Mouse (Mus musculus) forebrain, embryonic 12.5 days (tissue): ENCODE measurements at regions not wholly inside any gene's neighbourhood (a gene's known extent, or its start where the extent isn't known, plus 50 kb on each side); places are given as distances from the start of the nearest gene placed in this dataset.

ENCODE experiments used
- ATAC-seq: fragments of 200-750 bp; cut with Nextera tagmentation; 2 replicates; pipeline ENCODE4 v1.8.0; 2017; ENCODE audit warnings: moderate TSS enrichment; ENCODE audit not compliant: low FRiP score
- H3K27ac ChIP-seq: fragments of 300-500 bp; sonication (generic); 2 replicates; pipeline ENCODE4 v1.5.1; 2016; ENCODE audit warnings: mild to moderate bottlenecking
- H3K27me3 ChIP-seq: fragments of 300-500 bp; sonication (generic); 2 replicates; pipeline ENCODE4 v1.6.1; 2016; ENCODE audit warnings: mild to moderate bottlenecking
- H3K36me3 ChIP-seq: fragments of 300-500 bp; sonication (generic); replicated peaks from 2 replicates; pipeline ENCODE4 v1.6.1; 2016; ENCODE audit warnings: mild to moderate bottlenecking
- H3K4me1 ChIP-seq: fragments of 300-500 bp; sonication (generic); 2 replicates; pipeline ENCODE4 v1.6.1; 2016
- H3K4me2 ChIP-seq: fragments of 300-500 bp; sonication (generic); 2 replicates; pipeline ENCODE4 v1.6.1; 2016; ENCODE audit warnings: mild to moderate bottlenecking, moderate library complexity
- H3K4me3 ChIP-seq: fragments of 300-500 bp; sonication (generic); replicated peaks from 2 replicates; pipeline ENCODE4 v1.5.1; 2016; ENCODE audit warnings: mild to moderate bottlenecking
- H3K9ac ChIP-seq: fragments of 300-500 bp; sonication (generic); 2 replicates; pipeline ENCODE4 v1.6.1; 2016; ENCODE audit warnings: mild to moderate bottlenecking
- H3K9me3 ChIP-seq: fragments of 300-500 bp; sonication (generic); 2 replicates; pipeline ENCODE4 v1.6.1; 2016
- WGBS: fragments of 180-500 bp; shearing (Covaris S2); methylation state at CpG from one replicate; pipeline ENCODE4 v1.1.7; 2016; 5-methylcytosine and 5-hydroxymethylcytosine counted together

DNA sequence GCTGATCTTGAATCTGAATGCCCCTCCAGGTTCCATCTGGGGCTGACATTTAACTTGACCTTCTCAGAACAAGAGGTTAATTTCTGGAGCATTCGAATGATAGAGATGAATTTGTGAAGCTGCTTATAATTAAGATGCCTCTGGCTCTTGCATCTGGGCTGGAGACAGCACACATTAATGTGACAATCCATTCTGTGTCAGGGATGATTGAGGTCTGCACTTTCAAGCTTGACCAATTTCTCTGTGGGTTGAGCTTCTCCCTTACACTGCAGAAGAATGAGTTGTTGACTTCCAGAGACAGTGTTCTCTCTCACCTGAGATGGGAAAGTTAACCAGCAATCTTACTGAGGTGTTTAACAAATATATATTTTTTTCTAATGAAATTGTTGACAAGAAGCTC lies 541.8 kb downstream of the Edem1 start:
- no peak for ATAC-seq
- Histone ChIP-seq H3K36me3 (no peaks in the 10 kb centered on the region), H3K9me3 (no peaks in the 10 kb centered on the region), H3K9ac (no peak overlapping the region), H3K27me3 (no peaks in the 10 kb centered on the region), H3K4me2 (no peak overlapping the region), H3K4me3 (no peak overlapping the region), H3K27ac (no peak overlapping the region), H3K4me1 (no peaks in the 10 kb centered on the region)
- WGBS, result 60% methylated on average over 1 of the region's 1 CpGs

GRCm38 (mm10) chr6:109371931-109372330 lies 543.5 kb downstream of the Edem1 start:
- H3K27ac ChIP-seq, result no peak overlapping the region
- no peaks in the 10 kb centered on the region for H3K4me1 ChIP-seq
- H3K9ac ChIP-seq, result no peak overlapping the region
- no peaks in the 10 kb centered on the region for H3K36me3 ChIP-seq
- 61% methylated on average over 3 of the region's 3 CpGs for WGBS
- no peak overlapping the region for H3K4me3 ChIP-seq
- no peak overlapping the region for H3K4me2 ChIP-seq
- no peaks in the 10 kb centered on the region for H3K27me3 ChIP-seq
- H3K9me3 ChIP-seq, result no peaks in the 10 kb centered on the region
- no peak for ATAC-seq

- Histone ChIP-seq H3K4me2 (no peak overlapping the region), H3K4me1 (no peaks in the 10 kb centered on the region), H3K9me3 (no peaks in the 10 kb centered on the region), H3K27ac (no peak overlapping the region), H3K27me3 (no peaks in the 10 kb centered on the region), H3K4me3 (no peak overlapping the region), H3K9ac (no peak overlapping the region), H3K36me3 (no peaks in the 10 kb centered on the region)
- WGBS, result 64% methylated on average over 3 of the region's 3 CpGs
- ATAC-seq, result peak; percentile 53; the same call in 1 of the 2 replicates
These were observed 558.8 kb downstream of the Edem1 start for GRCm38 (mm10) chr6:109387212-109387611.

GRCm38 (mm10) chr6:109389781-109390180 lies 561.3 kb downstream of the Edem1 start:
- no peak for ATAC-seq
- 68% methylated on average over 1 of the region's 1 CpGs for WGBS
- no peak overlapping the region for H3K27ac ChIP-seq

GRCm38 (mm10) chr6:109398690-109399089 lies 570.2 kb downstream of the Edem1 start:
- H3K27me3 ChIP-seq, result no peaks in the 10 kb centered on the region
- no peaks in the 10 kb centered on the region for H3K4me1 ChIP-seq
- ATAC-seq, result no peak
- no peak overlapping the region for H3K9ac ChIP-seq
- no peaks in the 10 kb centered on the region for H3K9me3 ChIP-seq
- no peak overlapping the region for H3K4me3 ChIP-seq
- WGBS, result 83% methylated on average over 3 of the region's 3 CpGs
- H3K27ac ChIP-seq, result no peak overlapping the region
- H3K4me2 ChIP-seq, result no peak overlapping the region
- no peaks in the 10 kb centered on the region for H3K36me3 ChIP-seq

More at GRCm38 (mm10) chr6:109389781-109390180, 561.3 kb downstream of the Edem1 start:
- H3K4me1 ChIP-seq, result no peaks in the 10 kb centered on the region
- H3K4me3 ChIP-seq, result no peak overlapping the region
- H3K4me2 ChIP-seq, result no peak overlapping the region
- no peaks in the 10 kb centered on the region for H3K27me3 ChIP-seq
- no peaks in the 10 kb centered on the region for H3K36me3 ChIP-seq
- H3K9me3 ChIP-seq, result no peaks in the 10 kb centered on the region
- H3K9ac ChIP-seq, result no peak overlapping the region

GRCm38 (mm10) chr6:109419505-109420239 lies 591.2 kb downstream of the Edem1 start:
- ATAC-seq, result no peak
- no peaks in the 10 kb centered on the region for H3K27me3 ChIP-seq
- no peaks in the 10 kb centered on the region for H3K36me3 ChIP-seq
- no peaks in the 10 kb centered on the region for H3K9me3 ChIP-seq
- 92% methylated on average over 5 of the region's 5 CpGs for WGBS
- no peak overlapping the region for H3K4me2 ChIP-seq
- no peaks in the 10 kb centered on the region for H3K4me1 ChIP-seq
- H3K4me3 ChIP-seq, result no peak overlapping the region
- H3K27ac ChIP-seq, result no peak overlapping the region
- H3K9ac ChIP-seq, result no peak overlapping the region

DNA sequence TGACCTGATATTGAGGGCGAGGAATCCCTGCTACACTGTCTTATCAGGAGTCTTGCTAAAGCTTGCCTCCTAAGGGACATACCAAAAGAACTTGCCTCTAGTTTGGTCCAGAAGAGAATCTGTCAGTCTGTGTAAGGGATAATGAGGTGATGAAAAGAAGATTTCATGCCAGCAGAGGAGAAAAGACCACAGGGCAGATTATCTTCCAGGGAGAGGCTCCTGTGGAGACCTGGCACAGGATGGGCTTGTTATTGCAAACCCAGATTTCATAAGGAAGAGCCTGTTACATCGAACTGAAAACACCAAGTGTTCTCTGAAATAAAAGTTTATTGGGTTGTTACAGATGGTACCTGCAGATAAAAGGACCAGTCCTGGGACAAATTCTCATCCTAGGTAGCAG lies 605.2 kb downstream of the Edem1 start:
- Histone ChIP-seq H3K27me3 (no peaks in the 10 kb centered on the region), H3K9ac (no peak overlapping the region), H3K4me1 (no peaks in the 10 kb centered on the region), H3K36me3 (no peaks in the 10 kb centered on the region), H3K27ac (no peak overlapping the region), H3K9me3 (no peaks in the 10 kb centered on the region), H3K4me2 (no peak overlapping the region), H3K4me3 (no peak overlapping the region)
- WGBS, result 82% methylated on average over 2 of the region's 2 CpGs
- no peak for ATAC-seq
